Mouse (Mus musculus) heart, adult 2 months (tissue): ENCODE results near the gene Adam11. TPM values are rescaled to one million over a fixed set of nuclear protein-coding genes. Genes with fewer than 3 reads are reported as not detected.

ENCODE experiments used
- DNase-seq, 2 experiments: peaks; one replicate each; pipeline ENCODE4 v3.0.0; 2021
- H3K27ac ChIP-seq: fragments of 200-600 bp; 2 replicates; pipeline ENCODE4 v1.8.1; 2022
- H3K27me3 ChIP-seq: fragments of 200-500 bp; 2 replicates; pipeline ENCODE4 v1.6.1; 2012; ENCODE audit warnings: mild to moderate bottlenecking, low read length, inconsistent platforms, mixed read lengths; ENCODE audit not compliant: control insufficient read depth, insufficient read depth
- H3K36me3 ChIP-seq: fragments of 200-500 bp; 2 replicates; pipeline ENCODE4 v1.6.1; 2012; ENCODE audit warnings: low read length, inconsistent platforms; ENCODE audit not compliant: control insufficient read depth, insufficient read depth
- H3K4me1 ChIP-seq: fragments of 200-500 bp; 2 replicates; pipeline ENCODE4 v1.6.1; 2011; ENCODE audit warnings: low read length; ENCODE audit not compliant: control insufficient read depth, insufficient read depth
- H3K4me3 ChIP-seq: fragments of 200-600 bp; 2 replicates; pipeline ENCODE4 v1.8.1; 2022
- H3K79me2 ChIP-seq: fragments of 200-500 bp; replicated peaks from 2 replicates; pipeline ENCODE4 v1.6.1; 2012; ENCODE audit warnings: mild to moderate bottlenecking, inconsistent platforms, low read length, moderate library complexity, mixed read lengths; ENCODE audit not compliant: control insufficient read depth, insufficient read depth
- H3K9ac ChIP-seq: fragments of 200-500 bp; 2 replicates; pipeline ENCODE4 v1.6.1; 2012; ENCODE audit warnings: low read depth, mild to moderate bottlenecking, control low read depth, inconsistent platforms, low read length, mixed read lengths
- CTCF ChIP-seq: fragments of 200-600 bp; IDR thresholded peaks from 2 replicates; pipeline ENCODE4 v1.8.1; 2022; ENCODE audit warnings: antibody characterized with exemption, mild to moderate bottlenecking, moderate library complexity
- EP300 ChIP-seq: fragments of 200-500 bp; IDR thresholded peaks from 2 replicates; pipeline ENCODE4 v1.6.1; 2011; ENCODE audit warnings: low read depth, low read length, control low read depth; ENCODE audit not compliant: insufficient read depth
- POLR2A ChIP-seq: fragments of 200-500 bp; IDR thresholded peaks from 2 replicates; pipeline ENCODE4 v1.6.1; 2011; ENCODE audit warnings: mild to moderate bottlenecking, low read depth, low read length, control low read depth; ENCODE audit not compliant: insufficient read depth
- WGBS: fragments of 180-500 bp; shearing (Covaris S2); methylation state at CpG from one replicate; pipeline ENCODE4 v1.1.7; 2018; 5-methylcytosine and 5-hydroxymethylcytosine counted together
- intact Hi-C: fragments of 180-260 bp; cut with DNase I; formaldehyde crosslinking; loops from one replicate; pipeline ENCODE4 v1.15.1; 2025
- polyA plus RNA-seq: library from polyadenylated mRNA; depleted of rRNA; stranded (reverse); fragments of >200 nt; gene quantifications from 2 replicates; pipeline ENCODE4 v1.2.3, GENCODE M21; 2012
- total RNA-seq, 2 experiments: library from RNA; stranded (reverse); gene quantifications; 2 replicates each; pipeline ENCODE4 v1.2.3; 2021

Gene Adam11
- total and polyA plus RNA-seq, 3 experiments = 3.4 to 12.5 (median 4.9) TPM

GRCm38 (mm10) chr11:102729835-102730234 lies 31.4 kb upstream of the Adam11 start:
- H3K27ac ChIP-seq = no peak overlapping the region
- H3K4me1 ChIP-seq = no peaks in the 10 kb centered on the region
- no peak for DNase-seq
- H3K9ac ChIP-seq = no peak overlapping the region
- TF ChIP-seq POLR2A (no peak), EP300 (no peak), CTCF (no peak)
- H3K4me3 ChIP-seq = no peak overlapping the region
- no peaks in the 10 kb centered on the region for H3K79me2 ChIP-seq
- H3K27me3 ChIP-seq = no peaks in the 10 kb centered on the region
- WGBS = 59% methylated on average over 3 of the region's 3 CpGs
- intact Hi-C loops = no loop called here
- no peaks in the 10 kb centered on the region for H3K36me3 ChIP-seq

- H3K9ac ChIP-seq = no peak overlapping the region
- no peak for DNase-seq
- TF ChIP-seq CTCF (no peak), POLR2A (no peak), EP300 (no peak)
- WGBS = 48% methylated on average over 6 of the region's 6 CpGs
- no peaks in the 10 kb centered on the region for H3K36me3 ChIP-seq
- no peak overlapping the region for H3K4me3 ChIP-seq
- H3K79me2 ChIP-seq = no peaks in the 10 kb centered on the region
- no peaks in the 10 kb centered on the region for H3K27me3 ChIP-seq
- H3K4me1 ChIP-seq = no peaks in the 10 kb centered on the region
- no peak overlapping the region for H3K27ac ChIP-seq
- intact Hi-C loops = no loop called here
Measured at GRCm38 (mm10) chr11:102731366-102731765, 29.9 kb upstream of the Adam11 start.

- H3K36me3 ChIP-seq = no peaks in the 10 kb centered on the region
- no peak overlapping the region for H3K4me3 ChIP-seq
- WGBS = 67% methylated on average over 5 of the region's 5 CpGs
- no peaks in the 10 kb centered on the region for H3K79me2 ChIP-seq
- H3K27ac ChIP-seq = no peak overlapping the region
- no peak for TF ChIP-seq EP300
- TF ChIP-seq CTCF = no peak
- no peak for TF ChIP-seq POLR2A
- H3K4me1 ChIP-seq = no peaks in the 10 kb centered on the region
- intact Hi-C loops = no loop called here
- H3K9ac ChIP-seq = no peak overlapping the region
- no peaks in the 10 kb centered on the region for H3K27me3 ChIP-seq
- DNase-seq = no peak
Measured at GRCm38 (mm10) chr11:102733146-102733545, 28.1 kb upstream of the Adam11 start.

- WGBS = 94% methylated on average over 6 of the region's 6 CpGs
- Histone ChIP-seq H3K9ac (no peak overlapping the region), H3K4me3 (no peak overlapping the region), H3K79me2 (no peaks in the 10 kb centered on the region), H3K36me3 (no peaks in the 10 kb centered on the region), H3K27me3 (no peaks in the 10 kb centered on the region), H3K4me1 (no peaks in the 10 kb centered on the region), H3K27ac (no peak overlapping the region)
- DNase-seq = no peak
- intact Hi-C loops = no loop called here
- TF ChIP-seq POLR2A = no peak
- no peak for TF ChIP-seq EP300
- no peak for TF ChIP-seq CTCF
Measured at GRCm38 (mm10) chr11:102734961-102735360, 26.3 kb upstream of the Adam11 start.

GRCm38 (mm10) chr11:102738046-102738445 lies 23.2 kb upstream of the Adam11 start:
- no peak overlapping the region for H3K9ac ChIP-seq
- H3K27ac ChIP-seq = no peak overlapping the region
- no peaks in the 10 kb centered on the region for H3K36me3 ChIP-seq
- H3K4me3 ChIP-seq = no peak overlapping the region
- H3K4me1 ChIP-seq = no peaks in the 10 kb centered on the region; the same call in 1 of the 2 replicates
- no peaks in the 10 kb centered on the region for H3K27me3 ChIP-seq
- WGBS = 85% methylated on average over 3 of the region's 3 CpGs
- intact Hi-C loops = no loop called here
- H3K79me2 ChIP-seq = no peaks in the 10 kb centered on the region
- no peak for DNase-seq
- no peak for TF ChIP-seq POLR2A
- TF ChIP-seq EP300 = no peak
- no peak for TF ChIP-seq CTCF

- Histone ChIP-seq H3K79me2 (no peaks in the 10 kb centered on the region), H3K27ac (no peak overlapping the region), H3K27me3 (no peaks in the 10 kb centered on the region), H3K4me3 (no peak overlapping the region), H3K4me1 (no peaks in the 10 kb centered on the region; the same call in 1 of the 2 replicates), H3K36me3 (no peaks in the 10 kb centered on the region), H3K9ac (no peak overlapping the region)
- intact Hi-C loops = no loop called here
- TF ChIP-seq POLR2A (no peak), EP300 (no peak), CTCF (peak; percentile 78)
- WGBS = 8% methylated on average over 20 of the region's 20 CpGs
- DNase-seq = peak in 1 of 2 experiments; percentile 34
Measured at GRCm38 (mm10) chr11:102739278-102739966, 21.8 kb upstream of the Adam11 start.
